Comparison of ENCODE assay signal across 21 mouse cellular contexts in the genomic region with DNA sequence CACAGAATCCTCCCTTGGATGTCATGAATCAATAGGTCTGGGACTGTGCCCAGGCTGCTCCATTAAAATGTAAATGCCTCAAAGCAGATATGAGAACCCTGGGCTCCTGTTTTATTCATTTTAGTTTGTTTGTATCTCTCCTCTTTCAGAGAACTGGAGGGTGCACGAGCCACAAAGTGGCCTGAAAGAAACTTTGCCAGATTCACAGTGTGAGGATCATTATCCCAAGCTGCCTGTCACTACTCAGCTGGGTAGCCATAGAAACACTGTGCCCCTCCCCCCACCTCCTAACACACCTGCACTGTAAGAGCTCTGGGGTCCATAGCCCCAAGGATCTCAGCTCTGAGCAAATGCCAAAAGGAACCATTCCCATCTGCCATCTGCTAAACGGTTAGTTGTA.
DNase-seq lines count a peak whose midpoint lies in the region; ATAC-seq and TF ChIP-seq lines count a peak whose summit lies in the region.
"Had no signal": no experiment of that assay in that cellular context is flagged by ENCODE, and none has a peak within 500 bp of the region (broad histone marks: within the 10 kb centered on the region; RNA-seq: fewer than 3 reads in every experiment).

No protein-coding gene starts in this region.

- H3K9ac ChIP-seq in hindbrain, embryonic 12.5 days: no peak overlapping the region
- no peak overlapping the region for H3K9ac ChIP-seq in midbrain, embryonic 14.5 days (replicated peaks; ENCODE audit: low read length)
- H3K9ac ChIP-seq: limb, embryonic 15.5 days had no signal

- no peaks in the 10 kb centered on the region for H3K9me3 ChIP-seq in hindbrain, embryonic 12.5 days (replicated peaks)
- no peaks in the 10 kb centered on the region for H3K9me3 ChIP-seq in midbrain, embryonic 14.5 days (ENCODE audit: control insufficient read depth, low read length)
- H3K9me3 ChIP-seq: heart, embryonic 10.5 days; limb, embryonic 15.5 days had no signal

- DNase-seq in cerebellum, postnatal 10 days: peak; percentile 38 to 57
- no peak for DNase-seq in cerebellum, adult 8-10 months
- peak; percentile 96 for DNase-seq in brain, embryonic 14.5 days (ENCODE audit: low read depth)
- peak; percentile 73 for DNase-seq in midbrain, embryonic 14.5 days
- no peak for DNase-seq in urinary bladder, postnatal 4 days (ENCODE audit: low spot score in 2 of 2)
- no peak for DNase-seq in adrenal gland, postnatal 25 days
- DNase-seq in T-cell, adult 2 months (ENCODE audit: low spot score): no peak
- DNase-seq: adrenal gland, adult 8-10 months; cerebellum, adult 9-10 months; gastrocnemius, postnatal 25 days; heart, postnatal 10 days; kidney, adult 8-10 months; kidney, postnatal 4 days; lung, adult 18-20 months; retina, postnatal 1 day; right cerebral cortex, postnatal 4 days; thymus, postnatal 25 days had no signal

- H3K4me3 ChIP-seq in hindbrain, embryonic 12.5 days: no peak overlapping the region
- no peak overlapping the region for H3K4me3 ChIP-seq in midbrain, embryonic 14.5 days (replicated peaks; ENCODE audit: low read depth, low read length)
- H3K4me3 ChIP-seq: heart, embryonic 10.5 days; limb, embryonic 15.5 days had no signal

- H3K4me1 ChIP-seq in hindbrain, embryonic 12.5 days: 0 out of 2 replicates have a peak, but pooled peaks cover 13% of the 10 kb centered on the region
- H3K4me1 ChIP-seq in midbrain, embryonic 14.5 days (ENCODE audit: control insufficient read depth, insufficient read depth, low read length): peaks cover 10% of the 10 kb centered on the region; the same call in 1 of the 2 replicates
- H3K4me1 ChIP-seq: heart, embryonic 10.5 days; limb, embryonic 15.5 days had no signal

- no peak overlapping the region for H3K27ac ChIP-seq in hindbrain, embryonic 12.5 days
- H3K27ac ChIP-seq in midbrain, embryonic 14.5 days (replicated peaks; ENCODE audit: low read depth, low read length): no peak overlapping the region
- H3K27ac ChIP-seq: heart, embryonic 10.5 days; limb, embryonic 15.5 days had no signal

- 21% methylated on average over 2 of the region's 2 CpGs for WGBS in hindbrain, embryonic 12.5 days
- 17% methylated on average over 2 of the region's 2 CpGs for WGBS in midbrain, embryonic 14.5 days

- H3K4me2 ChIP-seq in hindbrain, embryonic 12.5 days (replicated peaks): no peak overlapping the region
- H3K4me2 ChIP-seq in midbrain, embryonic 14.5 days (ENCODE audit: low read length): no peak overlapping the region
- H3K4me2 ChIP-seq: limb, embryonic 15.5 days had no signal

- H3K36me3 ChIP-seq in hindbrain, embryonic 12.5 days: no peaks in the 10 kb centered on the region
- no peaks in the 10 kb centered on the region for H3K36me3 ChIP-seq in midbrain, embryonic 14.5 days (ENCODE audit: control insufficient read depth, insufficient read depth, low read length)
- H3K36me3 ChIP-seq: heart, embryonic 10.5 days; limb, embryonic 15.5 days had no signal

- TF ChIP-seq POLR2A in brain, embryonic 14.5 days (IDR thresholded peaks at IDR 0.05; ENCODE audit: borderline replicate concordance, extremely low read depth, insufficient read depth, insufficient read length, poor library complexity, severe bottlenecking): no peak

- H3K27me3 ChIP-seq in hindbrain, embryonic 12.5 days: no peaks in the 10 kb centered on the region
- H3K27me3 ChIP-seq in midbrain, embryonic 14.5 days (ENCODE audit: control insufficient read depth, insufficient read depth, low read length): no peaks in the 10 kb centered on the region

- peak; percentile 89 for ATAC-seq in hindbrain, embryonic 12.5 days (ENCODE audit: low FRiP score)
- ATAC-seq in midbrain, embryonic 14.5 days (ENCODE audit: low FRiP score, low TSS enrichment): peak; percentile 76
- ATAC-seq: inflammation-experienced regulatory T-cells, adult 6 months had no signal

- no peak for TF ChIP-seq CTCF in brain, embryonic 14.5 days (IDR thresholded peaks at IDR 0.05; ENCODE audit: borderline replicate concordance, extremely low read depth, insufficient read depth, insufficient read length)

Comparison
In these comparisons a context has a peak if more than half of its experiments do, and no peak if none do; other contexts are left out.
1. DNase-seq: peak in cerebellum, postnatal 10 days (2 of 2), brain, embryonic 14.5 days (single experiment) and midbrain, embryonic 14.5 days (single experiment); none in cerebellum, adult 8-10 months (single experiment), urinary bladder, postnatal 4 days (0 of 2), adrenal gland, postnatal 25 days (single experiment) and T-cell, adult 2 months (single experiment).